Mouse (Mus musculus) MEL (cell line): Measurements from ENCODE around the gene Zfp329. TPM values are rescaled to one million over a fixed set of nuclear protein-coding genes. Genes with fewer than 3 reads are reported as not detected.

Experiments
- DNase-seq: peaks from one replicate; pipeline ENCODE4 v3.0.0; 2011; ENCODE audit warnings: low read depth, low spot score
- H3K27ac ChIP-seq: 2 replicates; pipeline ENCODE4 v1.5.1; 2012; ENCODE audit warnings: low read depth, mild to moderate bottlenecking, control low read depth, low read length, moderate library complexity; ENCODE audit not compliant: control insufficient read depth
- H3K27me3 ChIP-seq, 2 experiments: fragments of 150-350 bp in 1 of 2; sonication (generic) in 1 of 2; 2 replicates each; pipeline ENCODE4 v1.6.1; 2012; ENCODE audit warnings: low read length in 2 of 2, mild to moderate bottlenecking in 2 of 2, improper control_type of control experiment in 1 of 2, moderate library complexity in 1 of 2; ENCODE audit not compliant: insufficient read depth in 2 of 2, control insufficient read depth in 1 of 2
- H3K36me3 ChIP-seq, 2 experiments: 2 replicates each; pipeline ENCODE4 v1.6.1; 2012 to 2014; ENCODE audit warnings: low read length in 2 of 2, improper control_type of control experiment in 1 of 2, inconsistent platforms in 1 of 2, mild to moderate bottlenecking in 1 of 2; ENCODE audit not compliant: insufficient read depth in 2 of 2, control insufficient read depth in 1 of 2
- H3K4me1 ChIP-seq, 2 experiments: fragments of 150-350 bp in 1 of 2; sonication (generic) in 1 of 2; 2 replicates each; pipeline ENCODE4 v1.6.1; 2012; ENCODE audit warnings: low read length in 2 of 2, improper control_type of control experiment in 1 of 2, mild to moderate bottlenecking in 1 of 2; ENCODE audit not compliant: insufficient read depth in 2 of 2, control insufficient read depth in 1 of 2
- H3K4me3 ChIP-seq, 2 experiments: fragments of 150-350 bp in 1 of 2; sonication (generic) in 1 of 2; 2 replicates each; pipeline ENCODE4 v1.5.1; 2012; ENCODE audit warnings: low read depth in 2 of 2, low read length in 2 of 2, mild to moderate bottlenecking in 2 of 2, moderate library complexity in 2 of 2, control low read depth in 1 of 2, improper control_type of control experiment in 1 of 2; ENCODE audit not compliant: control insufficient read depth in 1 of 2, insufficient read depth in 1 of 2
- H3K79me2 ChIP-seq: 2 replicates; pipeline ENCODE4 v1.6.1; 2012; ENCODE audit warnings: mild to moderate bottlenecking, low read length, moderate library complexity; ENCODE audit not compliant: control insufficient read depth, poor library complexity, insufficient read depth
- H3K9ac ChIP-seq: 2 replicates; pipeline ENCODE4 v1.6.1; 2012; ENCODE audit warnings: low read depth, mild to moderate bottlenecking, control low read depth, low read length, moderate library complexity; ENCODE audit not compliant: control insufficient read depth, poor library complexity, severe bottlenecking
- H3K9me3 ChIP-seq: fragments of 150-350 bp; sonication (generic); replicated peaks from 2 replicates; pipeline ENCODE4 v1.6.1; 2012; ENCODE audit warnings: mild to moderate bottlenecking, low read length, improper control_type of control experiment, moderate library complexity; ENCODE audit not compliant: insufficient read depth
- E2F4 ChIP-seq: IDR thresholded peaks from 2 replicates; pipeline ENCODE4 v1.6.1; 2011; ENCODE audit warnings: low read depth, low read length, improper control_type of control experiment, borderline replicate concordance
- EP300 ChIP-seq, 2 experiments: IDR thresholded peaks; 2 replicates each; pipeline ENCODE4 v1.6.1; 2011; ENCODE audit warnings: improper control_type of control experiment in 2 of 2, low read length in 2 of 2, low read depth in 1 of 2, mild to moderate bottlenecking in 1 of 2
- ETS1 ChIP-seq: IDR thresholded peaks from 2 replicates; pipeline ENCODE4 v1.6.1; 2012; ENCODE audit warnings: low read depth, mild to moderate bottlenecking, inconsistent platforms, low read length, improper control_type of control experiment, moderate library complexity
- GATA1 ChIP-seq: IDR thresholded peaks from 2 replicates; pipeline ENCODE4 v1.6.1; 2011; ENCODE audit warnings: low read depth, low read length, improper control_type of control experiment
- JUND ChIP-seq: IDR thresholded peaks from 2 replicates; pipeline ENCODE4 v1.6.1; 2011; ENCODE audit warnings: low read depth, mild to moderate bottlenecking, improper control_type of control experiment, low read length
- MAFK ChIP-seq: IDR thresholded peaks from 2 replicates; pipeline ENCODE4 v1.6.1; 2011; ENCODE audit warnings: low read depth, mild to moderate bottlenecking, low read length, improper control_type of control experiment, borderline replicate concordance
- MAZ ChIP-seq: IDR thresholded peaks from 2 replicates; pipeline ENCODE4 v1.6.1; 2012; ENCODE audit warnings: low read depth, mild to moderate bottlenecking, inconsistent platforms, low read length, improper control_type of control experiment
- MXI1 ChIP-seq: IDR thresholded peaks from 2 replicates; pipeline ENCODE4 v1.6.1; 2011; ENCODE audit warnings: mild to moderate bottlenecking, low read depth, low read length, improper control_type of control experiment
- MYB ChIP-seq: IDR thresholded peaks from 2 replicates; pipeline ENCODE4 v1.6.1; 2011; ENCODE audit warnings: mild to moderate bottlenecking, low read depth, low read length, improper control_type of control experiment
- NRF1 ChIP-seq: IDR thresholded peaks from 2 replicates; pipeline ENCODE4 v1.6.1; 2014; ENCODE audit warnings: low read depth, mild to moderate bottlenecking, inconsistent platforms, low read length, improper control_type of control experiment, moderate library complexity; ENCODE audit not compliant: poor library complexity, insufficient read depth, severe bottlenecking
- POLR2A ChIP-seq, 2 experiments: IDR thresholded peaks; 2 replicates each; pipeline ENCODE4 v1.6.1; 2011 to 2012; ENCODE audit warnings: low read length in 2 of 2, mild to moderate bottlenecking in 2 of 2, control low read depth in 1 of 2, improper control_type of control experiment in 1 of 2, low read depth in 1 of 2, moderate library complexity in 1 of 2; ENCODE audit not compliant: control insufficient read depth in 1 of 2, insufficient read depth in 1 of 2, poor library complexity in 1 of 2
- SIN3A ChIP-seq: IDR thresholded peaks from 2 replicates; pipeline ENCODE4 v1.6.1; 2012; ENCODE audit warnings: low read length, improper control_type of control experiment, inconsistent platforms
- SMC3 ChIP-seq: IDR thresholded peaks from 2 replicates; pipeline ENCODE4 v1.6.1; 2011; ENCODE audit warnings: low read depth, low read length, improper control_type of control experiment
- UBTF ChIP-seq: IDR thresholded peaks from 2 replicates; pipeline ENCODE4 v1.6.1; 2012; ENCODE audit warnings: low read depth, mild to moderate bottlenecking, inconsistent platforms, low read length, improper control_type of control experiment, moderate library complexity, borderline replicate concordance; ENCODE audit not compliant: insufficient read depth
- USF1 ChIP-seq: IDR thresholded peaks from 2 replicates; pipeline ENCODE4 v1.6.1; 2014; ENCODE audit warnings: low read depth, mild to moderate bottlenecking, inconsistent platforms, low read length, improper control_type of control experiment, moderate library complexity
- USF2 ChIP-seq, 2 experiments: IDR thresholded peaks; 2 replicates each; pipeline ENCODE4 v1.6.1; 2011 to 2012; ENCODE audit warnings: improper control_type of control experiment in 2 of 2, low read length in 2 of 2, borderline replicate concordance in 1 of 2, inconsistent platforms in 1 of 2, low read depth in 1 of 2, mild to moderate bottlenecking in 1 of 2; ENCODE audit not compliant: insufficient read depth in 1 of 2
- ZMIZ1 ChIP-seq: IDR thresholded peaks from 2 replicates; pipeline ENCODE4 v1.6.1; 2012; ENCODE audit warnings: low read depth, mild to moderate bottlenecking, inconsistent platforms, low read length, improper control_type of control experiment, moderate library complexity
- polyA plus RNA-seq, 2 experiments: library from polyadenylated mRNA; stranded (reverse) in 1 of 2; unstranded in 1 of 2; fragments of >175 nt in 1 of 2; fragments of >200 nt in 1 of 2; gene quantifications; 2 replicates each; pipeline versions ENCODE4 v1.2.1 to v1.2.4; 2012; ENCODE audit warnings: low replicate concordance in 2 of 2, low read depth in 1 of 2; ENCODE audit not compliant: insufficient read length in 2 of 2, insufficient read depth in 1 of 2, missing spikeins in 1 of 2
- total RNA-seq: library from RNA; depleted of rRNA; stranded (reverse); fragments of 300-350 nt; gene quantifications from 2 replicates; pipeline ENCODE4 v1.2.3, GENCODE M21; 2012

The Zfp329 gene
- total and polyA plus RNA-seq, 3 experiments: 3.2 to 3.4 TPM; not detected in 1

DNA sequence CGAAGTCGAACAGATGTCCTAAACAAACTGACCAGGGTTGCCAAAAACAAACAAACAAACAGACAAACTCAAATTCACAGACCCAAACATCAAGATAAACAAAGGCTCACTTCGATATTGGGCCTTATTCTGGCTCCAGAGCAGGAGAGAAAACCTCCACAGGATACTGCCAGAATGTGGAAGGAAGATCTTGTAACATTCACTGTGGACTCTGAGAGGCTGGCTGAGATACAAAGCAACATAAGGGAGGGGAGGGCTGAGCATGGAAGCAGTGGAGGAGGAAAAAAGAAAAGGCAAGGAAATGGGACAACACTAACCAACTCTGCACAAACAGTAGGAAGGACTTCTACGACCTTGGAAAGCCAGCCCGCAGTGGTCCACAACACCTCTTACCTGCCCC, 39.5 kb downstream of the Zfp329 start:
- H3K9ac ChIP-seq: no peak overlapping the region

DNA sequence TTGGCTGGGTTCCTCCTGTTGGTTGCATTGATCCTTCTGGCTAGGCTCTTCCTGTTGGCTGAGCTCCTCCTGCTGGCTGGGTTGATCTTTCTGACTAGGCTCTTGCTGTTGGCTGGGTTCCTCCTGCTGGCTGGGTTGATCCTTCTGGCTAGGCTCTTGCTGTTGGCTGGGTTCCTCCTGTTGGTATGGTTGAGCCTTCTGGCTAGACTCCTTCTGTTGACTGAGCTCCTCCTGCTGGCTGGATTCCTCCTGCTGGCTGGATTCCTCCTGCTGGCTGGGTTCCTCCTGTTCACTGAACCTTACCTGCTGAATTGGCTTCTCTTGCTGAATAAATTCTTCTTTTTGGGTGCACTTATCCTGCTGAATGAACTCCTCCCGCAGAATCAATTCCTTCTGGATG, 44.1 kb downstream of the Zfp329 start:
- H3K27me3 ChIP-seq: no peaks in the 10 kb centered on the region; a peak in 1 of 4 replicates
- no peak overlapping the region for H3K27ac ChIP-seq
- H3K4me3 ChIP-seq: no peak overlapping the region
- no peak for DNase-seq
- no peak for TF ChIP-seq MAZ
- no peak for TF ChIP-seq MXI1
- no peak for TF ChIP-seq USF1
- no peak for TF ChIP-seq NRF1
- no peak for TF ChIP-seq ETS1
- TF ChIP-seq MAFK: no peak
- TF ChIP-seq EP300 (IDR thresholded peaks at IDR 0.05; ENCODE audit: low read depth in 1 of 2, low read length in 2 of 2): no peak
- TF ChIP-seq MYB: no peak
- TF ChIP-seq E2F4: no peak
- H3K9ac ChIP-seq: no peak overlapping the region
- no peaks in the 10 kb centered on the region for H3K36me3 ChIP-seq
- H3K4me1 ChIP-seq: no peaks in the 10 kb centered on the region
- H3K9me3 ChIP-seq: no peaks in the 10 kb centered on the region
- H3K79me2 ChIP-seq: no peaks in the 10 kb centered on the region

More for the DNA sequence above, 39.5 kb downstream of the Zfp329 start:
- Histone ChIP-seq H3K79me2 (no peaks in the 10 kb centered on the region), H3K36me3 (no peaks in the 10 kb centered on the region), H3K4me3 (no peak overlapping the region), H3K4me1 (no peaks in the 10 kb centered on the region), H3K9me3 (no peaks in the 10 kb centered on the region), H3K27me3 (no peaks in the 10 kb centered on the region; a peak in 1 of 4 replicates), H3K27ac (no peak overlapping the region)
- no peak for TF ChIP-seq JUND
- TF ChIP-seq POLR2A (IDR thresholded peaks at IDR 0.05; ENCODE audit: control insufficient read depth in 1 of 2, insufficient read depth in 1 of 2, low read depth in 1 of 2, low read length in 2 of 2, poor library complexity in 1 of 2): no peak
- no peak for DNase-seq

DNA sequence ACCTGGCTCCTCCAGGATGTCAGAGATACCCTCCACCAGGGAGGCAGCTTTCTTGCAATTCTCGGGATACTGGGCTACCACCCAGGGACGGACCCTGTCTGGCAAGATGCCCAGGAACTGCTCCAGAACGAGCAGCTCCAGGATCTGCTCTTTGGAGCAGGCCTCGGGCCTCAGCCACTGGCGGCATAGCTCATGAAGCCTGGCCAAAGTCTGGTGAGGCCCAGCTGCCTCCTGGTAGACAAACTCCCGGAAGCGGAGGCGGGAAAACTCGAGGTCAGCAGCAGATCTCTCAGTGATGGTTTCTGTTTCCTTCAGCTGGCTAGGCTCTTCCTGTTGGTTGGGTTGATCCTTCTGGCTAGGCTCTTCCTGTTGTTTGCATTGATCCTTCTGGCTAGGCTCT, 44.5 kb downstream of the Zfp329 start:
- no peak for DNase-seq
- Histone ChIP-seq H3K4me1 (no peaks in the 10 kb centered on the region), H3K27ac (no peak overlapping the region), H3K36me3 (no peaks in the 10 kb centered on the region), H3K27me3 (no peaks in the 10 kb centered on the region; a peak in 1 of 4 replicates), H3K4me3 (no peak overlapping the region), H3K79me2 (no peaks in the 10 kb centered on the region), H3K9ac (no peak overlapping the region), H3K9me3 (no peaks in the 10 kb centered on the region)
- TF ChIP-seq UBTF (no peak), USF2 (IDR thresholded peaks at IDR 0.05; ENCODE audit: borderline replicate concordance in 1 of 2, insufficient read depth in 1 of 2, low read depth in 1 of 2, low read length in 2 of 2) (no peak), SIN3A (no peak), USF1 (no peak), MYB (no peak), ZMIZ1 (no peak), SMC3 (no peak), JUND (no peak), NRF1 (no peak), GATA1 (no peak)
